Mouse (Mus musculus): ENCODE results near the gene Enox1.
A peak's percentile ranks its signal among the peaks of the same experiment; 100 is the strongest.

The Enox1 gene

DNA sequence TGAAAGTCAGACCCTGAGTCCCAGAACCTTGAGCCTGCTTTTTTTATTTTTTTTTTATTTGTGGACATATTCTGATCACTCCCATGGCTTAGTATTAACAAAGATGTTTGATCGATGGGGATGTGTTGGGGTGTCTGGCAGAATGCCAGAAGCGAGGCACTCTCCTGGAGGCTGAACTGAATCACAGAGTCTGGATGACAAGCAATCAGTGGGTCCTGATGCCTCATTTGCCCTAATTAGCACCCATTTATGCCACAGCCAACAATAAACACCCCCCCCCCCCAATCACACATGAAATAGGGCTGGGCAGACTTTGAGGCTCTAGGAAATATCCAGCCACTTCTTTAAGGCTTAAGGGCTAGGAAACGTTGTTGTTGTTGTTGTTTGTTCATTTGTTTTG is 128.9 kb downstream of the Enox1 start:
- no peaks in the 10 kb centered on the region for H3K27me3 ChIP-seq (ENCODE audit: insufficient read depth, low read length)
- H3K4me3 ChIP-seq (replicated peaks; ENCODE audit: low read length): no peak overlapping the region
- H3K36me3 ChIP-seq (ENCODE audit: insufficient read depth, low read length): no peaks in the 10 kb centered on the region
- TF ChIP-seq NANOG (IDR thresholded peaks at IDR 0.05; ENCODE audit: borderline replicate concordance, low read length) (no peak), POU5F1 (IDR thresholded peaks at IDR 0.05; ENCODE audit: borderline replicate concordance, low read length) (no peak), CTCF (conservative IDR thresholded peaks at IDR 0.05; ENCODE audit: low read length) (no peak)
- H3K9me3 ChIP-seq (ENCODE audit: low read length): no peaks in the 10 kb centered on the region
- H3K4me1 ChIP-seq (replicated peaks; ENCODE audit: low read depth, low read length): no peaks in the 10 kb centered on the region

- Histone ChIP-seq H3K4me3 (replicated peaks; ENCODE audit: low read length) (no peak overlapping the region), H3K27me3 (ENCODE audit: insufficient read depth, low read length) (no peaks in the 10 kb centered on the region)
These were observed 135.2 kb downstream of the Enox1 start for GRCm38 (mm10) chr14:77291756-77292155.

DNA sequence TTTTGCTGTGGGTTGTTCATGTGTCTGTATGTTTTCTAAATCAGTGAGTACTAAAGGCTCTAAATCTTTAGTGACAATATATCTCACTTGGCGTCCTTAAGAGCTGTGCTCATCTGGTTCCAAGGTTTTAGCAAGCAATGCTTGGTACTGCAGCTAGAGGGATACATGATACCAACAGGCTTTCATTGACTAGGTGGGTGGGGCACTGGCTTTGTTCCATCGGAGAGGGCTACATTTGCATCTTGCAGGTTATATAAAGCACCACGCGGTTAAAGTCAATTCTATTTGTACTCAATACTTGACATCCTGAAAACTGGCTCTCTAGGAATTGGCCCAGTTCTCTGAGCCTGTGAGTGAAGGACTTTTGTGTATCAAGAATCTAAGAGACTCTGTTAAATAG is 140.5 kb downstream of the Enox1 start:
- Histone ChIP-seq H3K4me1 (replicated peaks; ENCODE audit: low read depth, low read length) (peaks cover 4% of the 10 kb centered on the region; the same call in 1 of the 2 replicates), H3K4me3 (replicated peaks; ENCODE audit: low read length) (no peak overlapping the region), H3K36me3 (ENCODE audit: insufficient read depth, low read length) (no peaks in the 10 kb centered on the region), H3K9me3 (ENCODE audit: low read length) (peaks cover 13% of the 10 kb centered on the region; the same call in 1 of the 2 replicates), H3K27me3 (ENCODE audit: insufficient read depth, low read length) (no peaks in the 10 kb centered on the region)
- TF ChIP-seq NANOG (IDR thresholded peaks at IDR 0.05; ENCODE audit: borderline replicate concordance, low read length): no peak
- peak; percentile 23 for TF ChIP-seq CTCF (conservative IDR thresholded peaks at IDR 0.05; ENCODE audit: low read length)

More at GRCm38 (mm10) chr14:77291756-77292155, 135.2 kb downstream of the Enox1 start:
- TF ChIP-seq CTCF (conservative IDR thresholded peaks at IDR 0.05; ENCODE audit: low read length) (no peak), POU5F1 (IDR thresholded peaks at IDR 0.05; ENCODE audit: borderline replicate concordance, low read length) (no peak), NANOG (IDR thresholded peaks at IDR 0.05; ENCODE audit: borderline replicate concordance, low read length) (no peak)
- Histone ChIP-seq H3K36me3 (ENCODE audit: insufficient read depth, low read length) (no peaks in the 10 kb centered on the region), H3K9me3 (ENCODE audit: low read length) (no peaks in the 10 kb centered on the region), H3K4me1 (replicated peaks; ENCODE audit: low read depth, low read length) (peaks cover under 1% of the 10 kb centered on the region; the same call in 1 of the 2 replicates)

GRCm38 (mm10) chr14:77298327-77298726 is 141.8 kb downstream of the Enox1 start:
- H3K4me1 ChIP-seq (replicated peaks; ENCODE audit: low read depth, low read length): peaks cover 4% of the 10 kb centered on the region; the same call in 1 of the 2 replicates
- no peaks in the 10 kb centered on the region for H3K27me3 ChIP-seq (ENCODE audit: insufficient read depth, low read length)
- TF ChIP-seq NANOG (IDR thresholded peaks at IDR 0.05; ENCODE audit: borderline replicate concordance, low read length) (no peak), CTCF (conservative IDR thresholded peaks at IDR 0.05; ENCODE audit: low read length) (no peak), POU5F1 (IDR thresholded peaks at IDR 0.05; ENCODE audit: borderline replicate concordance, low read length) (no peak)
- H3K4me3 ChIP-seq (replicated peaks; ENCODE audit: low read length): no peak overlapping the region
- H3K36me3 ChIP-seq (ENCODE audit: insufficient read depth, low read length): no peaks in the 10 kb centered on the region
- peaks cover 13% of the 10 kb centered on the region; the same call in 1 of the 2 replicates for H3K9me3 ChIP-seq (ENCODE audit: low read length)

- Histone ChIP-seq H3K36me3 (ENCODE audit: insufficient read depth, low read length) (no peaks in the 10 kb centered on the region), H3K27me3 (ENCODE audit: insufficient read depth, low read length) (no peaks in the 10 kb centered on the region), H3K9me3 (ENCODE audit: low read length) (no peaks in the 10 kb centered on the region), H3K4me1 (replicated peaks; ENCODE audit: low read depth, low read length) (no peaks in the 10 kb centered on the region), H3K4me3 (replicated peaks; ENCODE audit: low read length) (no peak overlapping the region)
- no peak for TF ChIP-seq POU5F1 (IDR thresholded peaks at IDR 0.05; ENCODE audit: borderline replicate concordance, low read length)
- TF ChIP-seq CTCF (conservative IDR thresholded peaks at IDR 0.05; ENCODE audit: low read length): no peak
- no peak for TF ChIP-seq NANOG (IDR thresholded peaks at IDR 0.05; ENCODE audit: borderline replicate concordance, low read length)
These were observed 153.0 kb downstream of the Enox1 start for GRCm38 (mm10) chr14:77309571-77309970.

- Histone ChIP-seq H3K36me3 (ENCODE audit: insufficient read depth, low read length) (no peaks in the 10 kb centered on the region), H3K4me1 (replicated peaks; ENCODE audit: low read depth, low read length) (no peaks in the 10 kb centered on the region), H3K4me3 (replicated peaks; ENCODE audit: low read length) (no peak overlapping the region), H3K9me3 (ENCODE audit: low read length) (no peaks in the 10 kb centered on the region), H3K27me3 (ENCODE audit: insufficient read depth, low read length) (no peaks in the 10 kb centered on the region)
- TF ChIP-seq CTCF (conservative IDR thresholded peaks at IDR 0.05; ENCODE audit: low read length): no peak
- TF ChIP-seq NANOG (IDR thresholded peaks at IDR 0.05; ENCODE audit: borderline replicate concordance, low read length): no peak
- no peak for TF ChIP-seq POU5F1 (IDR thresholded peaks at IDR 0.05; ENCODE audit: borderline replicate concordance, low read length)
These were observed 154.9 kb downstream of the Enox1 start for GRCm38 (mm10) chr14:77311456-77311855.

GRCm38 (mm10) chr14:77319396-77319795 is 162.8 kb downstream of the Enox1 start:
- no peaks in the 10 kb centered on the region for H3K4me1 ChIP-seq (replicated peaks; ENCODE audit: low read depth, low read length)
- H3K4me3 ChIP-seq (replicated peaks; ENCODE audit: low read length): no peak overlapping the region
- H3K36me3 ChIP-seq (ENCODE audit: insufficient read depth, low read length): no peaks in the 10 kb centered on the region
- no peaks in the 10 kb centered on the region for H3K27me3 ChIP-seq (ENCODE audit: insufficient read depth, low read length)
- TF ChIP-seq POU5F1 (IDR thresholded peaks at IDR 0.05; ENCODE audit: borderline replicate concordance, low read length) (no peak), NANOG (IDR thresholded peaks at IDR 0.05; ENCODE audit: borderline replicate concordance, low read length) (no peak), CTCF (conservative IDR thresholded peaks at IDR 0.05; ENCODE audit: low read length) (no peak)
- no peaks in the 10 kb centered on the region for H3K9me3 ChIP-seq (ENCODE audit: low read length)

GRCm38 (mm10) chr14:77324348-77324747 is 167.8 kb downstream of the Enox1 start:
- no peaks in the 10 kb centered on the region for H3K36me3 ChIP-seq (ENCODE audit: insufficient read depth, low read length)
- no peaks in the 10 kb centered on the region for H3K4me1 ChIP-seq (replicated peaks; ENCODE audit: low read depth, low read length)
- TF ChIP-seq POU5F1 (IDR thresholded peaks at IDR 0.05; ENCODE audit: borderline replicate concordance, low read length) (no peak), CTCF (conservative IDR thresholded peaks at IDR 0.05; ENCODE audit: low read length) (no peak), NANOG (IDR thresholded peaks at IDR 0.05; ENCODE audit: borderline replicate concordance, low read length) (no peak)
- no peaks in the 10 kb centered on the region for H3K9me3 ChIP-seq (ENCODE audit: low read length)
- no peaks in the 10 kb centered on the region for H3K27me3 ChIP-seq (ENCODE audit: insufficient read depth, low read length)
- H3K4me3 ChIP-seq (replicated peaks; ENCODE audit: low read length): no peak overlapping the region

GRCm38 (mm10) chr14:77327693-77328092 is 171.1 kb downstream of the Enox1 start:
- Histone ChIP-seq H3K4me3 (replicated peaks; ENCODE audit: low read length) (no peak overlapping the region), H3K9me3 (ENCODE audit: low read length) (no peaks in the 10 kb centered on the region), H3K4me1 (replicated peaks; ENCODE audit: low read depth, low read length) (no peaks in the 10 kb centered on the region), H3K27me3 (ENCODE audit: insufficient read depth, low read length) (no peaks in the 10 kb centered on the region), H3K36me3 (ENCODE audit: insufficient read depth, low read length) (no peaks in the 10 kb centered on the region)
- TF ChIP-seq POU5F1 (IDR thresholded peaks at IDR 0.05; ENCODE audit: borderline replicate concordance, low read length): no peak
- no peak for TF ChIP-seq NANOG (IDR thresholded peaks at IDR 0.05; ENCODE audit: borderline replicate concordance, low read length)
- TF ChIP-seq CTCF (conservative IDR thresholded peaks at IDR 0.05; ENCODE audit: low read length): no peak
